Mouse (Mus musculus): ENCODE results near the gene Arhgap15.

Arhgap15 gene

DNA sequence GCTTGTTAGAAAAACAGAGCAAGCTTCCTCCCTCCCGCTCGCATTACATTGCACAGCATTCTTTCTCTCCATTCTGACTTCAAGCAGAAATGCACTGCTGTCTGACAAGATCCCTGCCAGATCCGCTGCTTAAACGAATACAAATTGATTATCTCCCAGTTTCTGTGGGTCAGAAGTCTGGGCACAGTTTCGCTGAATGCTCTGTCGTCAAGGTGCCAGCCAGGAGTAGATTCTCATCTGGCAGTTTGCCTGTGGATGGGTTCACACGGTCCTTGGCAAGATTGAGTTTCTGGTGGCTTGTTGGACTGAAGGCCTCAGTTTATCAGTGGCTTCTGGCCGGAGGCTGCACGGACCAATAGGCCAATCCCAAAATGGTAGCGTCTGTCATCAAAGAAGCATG is 435.9 kb downstream of the Arhgap15 start:
- DNase-seq (ENCODE audit: low spot score in 2 of 2), result no peak

DNA sequence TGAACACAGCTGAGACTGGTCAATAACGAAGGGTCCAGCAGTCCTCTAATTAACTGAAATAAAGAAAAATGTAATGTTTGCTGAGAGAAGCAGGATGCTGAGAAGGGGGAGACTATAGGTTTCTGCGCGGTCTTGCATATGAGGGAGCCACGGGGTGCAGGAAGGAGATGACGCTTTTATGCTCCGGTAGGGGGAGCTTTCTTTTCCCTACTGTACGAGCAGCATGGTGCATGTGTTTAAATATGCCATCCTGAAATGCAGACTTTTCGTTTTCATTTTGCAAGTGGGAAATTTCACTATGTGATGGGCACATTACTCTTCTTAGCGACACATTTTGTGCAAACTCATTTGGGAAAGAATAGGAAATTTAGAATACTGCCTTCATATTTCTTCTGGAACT is 442.1 kb downstream of the Arhgap15 start:
- no peak for DNase-seq (ENCODE audit: low spot score in 2 of 2)

GRCm38 (mm10) chr2:44192058-44192457 is 443.4 kb downstream of the Arhgap15 start:
- no peak for DNase-seq (ENCODE audit: low spot score in 2 of 2)

- DNase-seq (ENCODE audit: low spot score in 2 of 2), result no peak
Measured at GRCm38 (mm10) chr2:44215506-44215905, 466.9 kb downstream of the Arhgap15 start.

- no peak for DNase-seq (ENCODE audit: low spot score in 2 of 2)
Measured at GRCm38 (mm10) chr2:44217811-44218210, 469.2 kb downstream of the Arhgap15 start.

- no peak for DNase-seq (ENCODE audit: low spot score in 2 of 2)
Measured at GRCm38 (mm10) chr2:44218317-44218716, 469.7 kb downstream of the Arhgap15 start.

GRCm38 (mm10) chr2:44221686-44222085 is 473.1 kb downstream of the Arhgap15 start:
- no peak for DNase-seq (ENCODE audit: low spot score in 2 of 2)

GRCm38 (mm10) chr2:44222176-44222753 is 473.6 kb downstream of the Arhgap15 start:
- DNase-seq (ENCODE audit: low spot score in 2 of 2), result no peak

DNA sequence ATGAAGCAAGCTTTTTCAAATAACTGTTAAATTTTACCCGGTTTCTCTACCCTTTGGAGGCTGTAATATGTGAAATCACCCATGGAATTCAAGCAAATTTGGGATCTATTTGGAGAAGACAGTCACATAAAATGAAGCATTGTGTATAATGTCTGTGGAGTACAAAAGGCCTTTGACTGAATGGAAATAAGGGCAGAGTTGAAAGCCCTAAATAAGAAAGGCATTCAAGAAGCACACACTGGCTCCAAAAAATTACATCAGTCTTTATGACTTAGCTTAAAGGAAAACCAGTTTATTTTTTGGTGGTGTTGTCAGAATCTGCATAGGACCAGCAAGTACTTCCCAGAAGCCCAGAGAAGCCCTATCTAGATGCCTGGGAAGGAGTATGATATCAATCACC is 486.2 kb downstream of the Arhgap15 start:
- no peak for DNase-seq (ENCODE audit: low spot score in 2 of 2)

DNA sequence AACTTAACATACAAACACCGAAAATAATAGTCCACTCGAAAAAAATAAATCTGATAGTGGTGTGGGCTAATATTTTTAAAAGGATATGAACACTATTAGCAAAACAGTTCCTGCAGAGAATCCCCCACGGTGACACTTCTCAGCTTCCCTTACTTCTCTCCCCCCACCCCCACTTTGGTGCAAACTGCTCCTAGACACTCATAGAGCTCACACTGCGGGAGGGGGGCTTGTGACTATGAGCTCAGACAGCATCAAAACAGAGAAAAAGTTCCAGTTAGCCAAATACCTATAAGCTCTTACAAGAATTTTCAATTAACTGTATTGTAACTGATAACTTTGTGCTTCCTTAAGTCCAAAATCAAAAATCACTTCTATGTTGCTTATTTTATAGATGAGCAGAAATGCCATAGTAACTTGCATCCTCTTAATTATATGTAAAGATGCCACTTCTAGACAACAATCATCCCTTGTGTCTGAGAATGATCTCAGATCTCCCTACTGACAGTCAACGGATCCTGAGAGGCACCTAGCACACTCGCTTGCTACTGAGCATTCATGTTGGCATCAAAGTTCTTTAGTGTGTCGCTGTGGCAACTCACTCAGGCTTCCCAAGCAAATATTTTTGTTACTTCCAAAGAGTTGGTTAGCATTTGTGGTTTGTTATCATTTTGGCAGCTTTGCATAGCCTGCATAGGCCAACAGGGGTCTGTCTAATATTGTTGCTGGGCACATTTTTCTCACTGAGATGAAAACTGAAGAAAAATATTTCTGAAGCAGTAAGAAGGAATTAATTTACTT is 493.2 kb downstream of the Arhgap15 start:
- no peak for DNase-seq (ENCODE audit: low spot score in 2 of 2)

GRCm38 (mm10) chr2:44242628-44243255 is 494.1 kb downstream of the Arhgap15 start:
- DNase-seq (ENCODE audit: low spot score in 2 of 2), result no peak

DNA sequence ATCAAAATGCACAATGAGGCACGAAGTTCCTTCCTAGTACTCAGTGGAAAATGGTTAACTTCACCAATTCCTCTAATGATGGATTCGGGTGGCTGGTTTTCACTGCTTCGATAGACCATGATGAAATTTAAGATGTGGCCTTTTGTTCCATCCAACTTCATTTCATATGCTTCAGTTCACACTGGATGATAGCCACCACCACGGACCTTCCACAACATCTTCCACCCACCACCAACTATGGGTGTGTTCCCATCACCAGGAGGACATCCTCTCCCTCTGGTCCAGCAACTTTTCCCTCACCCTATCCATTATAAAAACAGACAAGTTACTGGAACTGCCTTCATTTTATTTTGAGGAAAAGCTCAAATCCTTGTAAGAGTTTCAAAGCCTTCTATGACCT is 506.7 kb downstream of the Arhgap15 start:
- DNase-seq (ENCODE audit: low spot score in 2 of 2), result no peak

- DNase-seq (ENCODE audit: low spot score in 2 of 2), result no peak
Measured at GRCm38 (mm10) chr2:44257946-44258345, 509.3 kb downstream of the Arhgap15 start.

- DNase-seq (ENCODE audit: low spot score in 2 of 2), result no peak
Measured at GRCm38 (mm10) chr2:44271455-44272346, 523.1 kb downstream of the Arhgap15 start.

- no peak for DNase-seq (ENCODE audit: low spot score in 2 of 2)
Measured at GRCm38 (mm10) chr2:44272606-44273005, 524.0 kb downstream of the Arhgap15 start.

GRCm38 (mm10) chr2:44274425-44274824 is 525.8 kb downstream of the Arhgap15 start:
- DNase-seq (ENCODE audit: low spot score in 2 of 2), result no peak

GRCm38 (mm10) chr2:44286181-44286719 is 537.6 kb downstream of the Arhgap15 start:
- DNase-seq (ENCODE audit: low spot score in 2 of 2), result no peak

- DNase-seq (ENCODE audit: low spot score in 2 of 2), result no peak
Measured at GRCm38 (mm10) chr2:44299156-44299555, 550.5 kb downstream of the Arhgap15 start.

GRCm38 (mm10) chr2:44299909-44300308 is 551.3 kb downstream of the Arhgap15 start:
- DNase-seq (ENCODE audit: low spot score in 2 of 2), result no peak

DNA sequence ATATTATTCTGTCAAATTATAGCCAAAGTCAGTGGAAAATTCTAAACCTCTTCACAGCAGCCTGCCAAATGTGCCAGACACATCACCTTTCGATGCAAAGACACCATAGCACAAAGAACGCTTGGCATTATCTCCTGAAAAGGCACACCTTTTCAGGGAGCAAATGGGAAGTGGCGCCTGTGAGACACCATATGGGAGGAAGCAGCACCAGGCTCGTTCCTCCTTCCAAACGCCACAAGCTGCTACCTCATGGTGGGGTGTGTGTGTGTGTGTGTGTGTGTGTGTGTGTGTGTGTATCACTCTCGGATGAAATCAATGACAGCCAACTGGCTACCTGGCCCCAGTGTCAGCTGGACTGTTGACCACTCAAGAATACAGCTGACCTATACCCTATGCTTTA is 551.8 kb downstream of the Arhgap15 start:
- DNase-seq (ENCODE audit: low spot score in 2 of 2), result no peak

GRCm38 (mm10) chr2:44304261-44304970 is 555.8 kb downstream of the Arhgap15 start:
- no peak for DNase-seq (ENCODE audit: low spot score in 2 of 2)
